Mouse (Mus musculus) hindbrain, embryonic 14.5 days (tissue): ENCODE data around the gene Tnfrsf21. TPM values are rescaled to one million over a fixed set of nuclear protein-coding genes. Genes with fewer than 3 reads are reported as not detected.

Experiments used
- ATAC-seq: fragments of 200-750 bp; cut with Nextera tagmentation; 2 replicates; pipeline ENCODE4 v1.8.0; 2017; ENCODE audit warnings: moderate number of reproducible peaks, mild to moderate bottlenecking, moderate TSS enrichment, moderate library complexity; ENCODE audit not compliant: low FRiP score
- DNase-seq: peaks from one replicate; pipeline ENCODE4 v3.0.0-alpha.2; 2015; ENCODE audit warnings: low spot score
- H3K27ac ChIP-seq: fragments of 300-500 bp; sonication (generic); 2 replicates; pipeline ENCODE4 v1.5.1; 2014; ENCODE audit warnings: mild to moderate bottlenecking, moderate library complexity
- H3K27me3 ChIP-seq: fragments of 300-500 bp; sonication (generic); 2 replicates; pipeline ENCODE4 v1.6.1; 2014; ENCODE audit warnings: mild to moderate bottlenecking, low read length, mixed read lengths; ENCODE audit not compliant: control insufficient read depth, insufficient read depth
- H3K36me3 ChIP-seq: fragments of 300-500 bp; sonication (generic); replicated peaks from 2 replicates; pipeline ENCODE4 v1.6.1; 2014; ENCODE audit not compliant: control insufficient read depth, insufficient read depth
- H3K4me1 ChIP-seq: fragments of 300-500 bp; sonication (generic); replicated peaks from 2 replicates; pipeline ENCODE4 v1.6.1; 2014; ENCODE audit warnings: antibody characterized with exemption, low read length, mixed read lengths; ENCODE audit not compliant: control insufficient read depth, insufficient read depth
- H3K4me2 ChIP-seq: fragments of 300-500 bp; sonication (generic); replicated peaks from 2 replicates; pipeline ENCODE4 v1.6.1; 2014; ENCODE audit warnings: mild to moderate bottlenecking, moderate library complexity
- H3K4me3 ChIP-seq: fragments of 300-500 bp; sonication (generic); replicated peaks from 2 replicates; pipeline ENCODE4 v1.5.1; 2014; ENCODE audit warnings: mild to moderate bottlenecking, low read length
- H3K9ac ChIP-seq: fragments of 300-500 bp; sonication (generic); 2 replicates; pipeline ENCODE4 v1.6.1; 2014
- H3K9me3 ChIP-seq: fragments of 300-500 bp; sonication (generic); 2 replicates; pipeline ENCODE4 v1.6.1; 2016; ENCODE audit warnings: low read length; ENCODE audit not compliant: control insufficient read depth
- WGBS: fragments of 180-500 bp; shearing (Covaris S2); extraction: QIAGEN DNeasy Blood & Tissue Kit; methylation state at CpG from one replicate; pipeline ENCODE4 v1.1.7; 2014; 5-methylcytosine and 5-hydroxymethylcytosine counted together
- polyA plus RNA-seq: library from polyadenylated mRNA; unstranded; fragments of >200 nt; fragmentation: Nextera tagmentation; extraction: Ambion mirVana; gene quantifications from 2 replicates; pipeline ENCODE4 v1.2.1, GENCODE M21; 2014

The Tnfrsf21 gene
- polyA plus RNA-seq, 1 experiment from 2014 or later = 80.7 TPM

DNA sequence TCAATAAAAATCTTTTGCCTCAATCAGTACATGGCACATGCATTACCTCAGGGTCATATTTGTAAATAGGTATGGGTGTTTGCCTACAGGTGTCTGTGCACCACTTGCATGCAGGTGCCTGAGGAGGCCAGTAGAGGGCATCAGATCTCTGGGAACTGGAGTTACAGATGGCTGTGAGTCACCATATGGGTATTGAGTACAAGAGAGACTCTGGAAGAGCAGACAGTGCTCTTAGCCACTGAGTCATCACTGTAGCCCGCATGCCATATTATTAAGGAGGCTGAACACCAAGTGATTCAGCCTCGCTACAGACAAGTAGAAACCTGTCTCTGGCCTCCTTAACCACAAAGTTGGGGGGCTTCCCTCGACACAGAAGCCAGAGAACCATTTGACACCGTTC lies 26.4 kb upstream of the Tnfrsf21 start:
- DNase-seq (no peak), ATAC-seq (0 out of 2 replicates have a peak, but pooled peaks have one; percentile 43)
- no peak overlapping the region for H3K4me2 ChIP-seq
- 95% methylated on average over 4 of the region's 4 CpGs for WGBS
- H3K4me1 ChIP-seq = no peaks in the 10 kb centered on the region
- no peaks in the 10 kb centered on the region for H3K27me3 ChIP-seq
- H3K4me3 ChIP-seq = no peak overlapping the region
- no peaks in the 10 kb centered on the region for H3K36me3 ChIP-seq
- no peak overlapping the region for H3K9ac ChIP-seq
- no peak overlapping the region for H3K27ac ChIP-seq
- H3K9me3 ChIP-seq = no peaks in the 10 kb centered on the region

DNA sequence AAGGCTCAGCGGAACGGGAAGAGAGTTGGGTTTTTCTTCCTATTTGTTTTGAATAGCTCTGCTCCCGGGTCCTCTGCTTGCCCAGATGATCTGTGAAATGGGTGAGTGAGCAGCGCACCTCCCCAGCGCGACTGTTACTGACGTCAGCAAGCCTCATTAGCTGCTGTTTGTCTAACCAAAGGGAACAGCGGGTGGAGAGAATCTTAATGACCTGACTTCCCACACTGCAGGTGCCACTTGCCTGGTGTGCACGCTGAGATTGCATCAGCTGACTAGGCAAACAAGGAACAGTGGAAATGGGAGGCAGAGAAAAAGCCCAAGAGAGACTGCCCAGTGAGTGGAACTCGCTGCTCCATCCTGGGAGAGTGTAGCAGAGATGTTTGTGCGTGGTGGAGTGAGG lies 25.2 kb upstream of the Tnfrsf21 start:
- no peaks in the 10 kb centered on the region for H3K9me3 ChIP-seq
- H3K36me3 ChIP-seq = no peaks in the 10 kb centered on the region
- no peak overlapping the region for H3K4me3 ChIP-seq
- 58% methylated on average over 11 of the region's 11 CpGs for WGBS
- no peaks in the 10 kb centered on the region for H3K27me3 ChIP-seq
- no peak overlapping the region for H3K4me2 ChIP-seq
- H3K27ac ChIP-seq = no peak overlapping the region
- no peak for DNase-seq
- H3K9ac ChIP-seq = no peak overlapping the region
- ATAC-seq = no peak
- H3K4me1 ChIP-seq = no peaks in the 10 kb centered on the region

DNA sequence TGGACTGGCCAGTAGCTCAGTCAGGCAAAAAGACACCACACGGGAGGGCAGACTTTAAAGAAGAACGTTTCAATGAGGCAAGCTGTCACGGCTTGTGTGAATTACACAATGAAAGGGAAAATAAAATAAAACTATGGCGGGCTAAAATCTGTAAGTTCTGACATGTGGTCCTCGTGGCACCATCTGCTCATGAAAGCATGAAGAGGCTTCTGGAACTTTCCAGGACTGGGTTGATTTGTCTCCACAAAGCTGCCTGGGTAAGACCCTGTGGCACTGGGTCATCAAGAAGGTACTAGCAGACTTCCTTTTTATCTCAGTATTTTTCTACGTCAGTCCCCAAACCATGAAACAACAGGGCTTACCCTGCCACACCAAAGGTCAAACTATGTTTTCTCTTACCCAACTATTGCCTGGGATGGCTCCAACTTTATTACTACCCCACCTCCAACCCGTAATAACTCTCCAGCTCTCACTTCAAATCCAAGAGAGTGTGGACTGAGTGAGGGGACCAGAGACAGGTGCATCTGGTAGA lies 16.8 kb upstream of the Tnfrsf21 start:
- no peaks in the 10 kb centered on the region for H3K27me3 ChIP-seq
- no peak overlapping the region for H3K4me2 ChIP-seq
- WGBS = 81% methylated on average over 7 of the region's 7 CpGs
- no peak overlapping the region for H3K27ac ChIP-seq
- no peak overlapping the region for H3K4me3 ChIP-seq
- no peaks in the 10 kb centered on the region for H3K9me3 ChIP-seq
- DNase-seq (no peak), ATAC-seq (no peak)
- no peaks in the 10 kb centered on the region for H3K36me3 ChIP-seq
- no peaks in the 10 kb centered on the region for H3K4me1 ChIP-seq
- no peak overlapping the region for H3K9ac ChIP-seq

DNA sequence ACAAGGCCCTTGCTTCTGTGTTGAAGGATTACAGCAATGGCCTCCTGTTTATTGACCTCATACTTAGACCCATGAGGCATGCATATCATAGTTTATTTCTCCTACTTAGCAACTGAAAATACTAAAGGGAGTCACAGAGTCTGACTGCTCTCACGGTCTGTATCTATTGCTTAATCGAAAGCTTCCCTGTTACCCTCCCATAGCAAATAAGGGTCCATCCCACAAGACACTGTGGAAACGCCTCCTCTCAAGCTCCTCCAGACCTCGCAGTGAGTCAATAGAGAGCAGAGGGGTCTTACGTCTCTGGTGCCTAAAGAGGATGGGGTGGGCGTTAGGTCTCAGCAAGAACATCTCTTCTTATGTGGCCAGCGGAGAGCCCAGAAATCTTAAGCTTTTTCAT lies 15.8 kb upstream of the Tnfrsf21 start:
- H3K4me3 ChIP-seq = no peak overlapping the region
- H3K27me3 ChIP-seq = no peaks in the 10 kb centered on the region
- no peak overlapping the region for H3K27ac ChIP-seq
- no peak for ATAC-seq
- H3K4me2 ChIP-seq = no peak overlapping the region
- no peak for DNase-seq
- no peaks in the 10 kb centered on the region for H3K4me1 ChIP-seq
- no peak overlapping the region for H3K9ac ChIP-seq
- H3K9me3 ChIP-seq = no peaks in the 10 kb centered on the region
- 93% methylated on average over 7 of the region's 7 CpGs for WGBS
- no peaks in the 10 kb centered on the region for H3K36me3 ChIP-seq

DNA sequence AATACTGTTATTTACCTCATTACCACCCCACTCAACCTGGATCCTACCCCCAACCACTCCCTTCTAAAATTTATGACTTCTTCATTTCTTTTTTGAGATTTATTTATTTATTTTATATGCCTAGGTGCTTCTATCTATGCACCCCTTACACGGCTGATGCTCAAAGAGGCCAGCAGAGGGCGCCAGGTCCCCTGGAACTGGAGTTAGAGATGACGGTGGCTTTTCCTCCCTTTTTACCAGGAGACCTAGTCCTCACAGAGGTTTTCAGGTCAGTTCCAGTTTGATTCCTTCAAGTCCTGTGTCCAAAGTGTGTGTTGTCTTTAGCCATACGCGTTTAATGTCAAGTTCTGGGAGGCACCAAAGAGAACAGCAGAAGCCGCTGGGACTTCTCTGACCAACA lies 3.6 kb upstream of the Tnfrsf21 start:
- Histone ChIP-seq H3K27ac (no peak overlapping the region), H3K4me3 (no peak overlapping the region), H3K9me3 (no peaks in the 10 kb centered on the region), H3K4me2 (no peak overlapping the region), H3K36me3 (no peaks in the 10 kb centered on the region), H3K27me3 (0 out of 2 replicates have a peak, but pooled peaks cover 3% of the 10 kb centered on the region), H3K4me1 (0 out of 2 replicates have a peak, but pooled peaks cover 5% of the 10 kb centered on the region), H3K9ac (no peak overlapping the region)
- ATAC-seq = no peak
- DNase-seq = peak; percentile 81
- WGBS = 20% methylated on average over 6 of the region's 6 CpGs

DNA sequence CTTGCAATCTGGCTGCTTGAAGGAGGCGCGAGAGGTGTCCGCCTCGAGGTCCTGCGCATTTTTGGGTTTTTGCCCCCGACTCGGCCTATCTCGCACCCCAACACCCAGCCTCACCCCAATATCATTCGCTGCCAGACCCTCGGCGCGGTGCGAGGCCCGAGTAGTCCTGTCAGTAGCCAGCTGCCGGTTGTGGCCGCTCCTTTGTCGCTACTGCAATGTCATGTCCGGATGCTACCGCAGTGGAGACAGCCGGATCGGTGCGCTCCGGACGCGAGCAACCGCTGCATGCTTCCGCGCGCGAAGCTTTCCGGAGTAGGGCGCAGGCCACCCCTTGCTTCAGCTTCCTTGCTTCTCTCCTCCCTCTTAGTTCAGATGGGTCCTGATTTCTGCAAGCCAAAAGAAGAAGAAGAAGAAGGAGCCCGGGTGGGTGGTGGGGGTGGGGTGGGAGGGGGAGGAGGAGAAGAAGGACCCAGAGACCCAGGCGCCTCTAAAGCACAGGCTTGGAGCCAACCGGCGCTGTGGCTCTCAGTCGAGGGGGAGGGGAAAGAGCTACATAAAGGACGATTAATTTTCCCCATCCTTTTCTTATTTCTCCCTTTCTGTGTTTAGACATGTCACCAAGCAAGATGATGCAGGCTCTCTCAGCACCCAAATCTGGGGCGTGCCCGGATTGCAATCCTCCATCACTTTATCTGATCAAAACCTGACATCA lies 1.1 kb downstream of the Tnfrsf21 start:
- Histone ChIP-seq H3K4me1 (peaks cover 14% of the 10 kb centered on the region), H3K27me3 (0 out of 2 replicates have a peak, but pooled peaks cover 3% of the 10 kb centered on the region), H3K4me3 (peak overlapping the region; percentile 96), H3K9ac (peak overlapping the region; percentile 99), H3K4me2 (peak overlapping the region; percentile 71), H3K36me3 (peaks cover 21% of the 10 kb centered on the region), H3K27ac (peak overlapping the region; percentile 98), H3K9me3 (no peaks in the 10 kb centered on the region)
- WGBS = 1% methylated on average over 40 of the region's 40 CpGs
- DNase-seq (peak; percentile 66), ATAC-seq (peak; percentile 64)

DNA sequence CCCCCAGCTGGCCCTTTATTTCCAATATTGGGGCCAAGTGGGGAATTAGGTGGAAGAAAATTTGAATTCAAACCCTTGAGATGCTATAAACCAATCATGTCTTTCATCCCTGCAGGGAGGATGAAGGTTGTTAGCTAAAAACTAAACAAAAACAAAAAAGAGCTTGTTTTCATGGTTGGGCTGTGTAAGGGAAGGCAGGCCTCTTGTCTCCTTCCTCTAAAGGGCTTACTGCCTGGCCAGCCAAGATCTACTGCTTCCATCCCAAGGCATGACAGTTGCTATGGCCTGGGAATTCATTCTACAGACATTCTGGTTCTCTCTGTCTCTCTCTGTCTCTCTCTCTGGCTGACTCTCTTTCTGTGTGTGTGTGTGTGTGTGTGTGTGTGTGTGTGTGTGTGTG lies 1.7 kb downstream of the Tnfrsf21 start:
- H3K9me3 ChIP-seq = no peaks in the 10 kb centered on the region
- H3K36me3 ChIP-seq = peaks cover 27% of the 10 kb centered on the region
- H3K9ac ChIP-seq = peak overlapping the region; percentile 99
- peak overlapping the region; percentile 71 for H3K4me2 ChIP-seq
- H3K4me3 ChIP-seq = peak overlapping the region; percentile 96
- H3K27me3 ChIP-seq = 0 out of 2 replicates have a peak, but pooled peaks cover 3% of the 10 kb centered on the region
- DNase-seq = peak; percentile 50
- peak overlapping the region; percentile 98 for H3K27ac ChIP-seq
- no peak for ATAC-seq
- H3K4me1 ChIP-seq = peaks cover 14% of the 10 kb centered on the region

DNA sequence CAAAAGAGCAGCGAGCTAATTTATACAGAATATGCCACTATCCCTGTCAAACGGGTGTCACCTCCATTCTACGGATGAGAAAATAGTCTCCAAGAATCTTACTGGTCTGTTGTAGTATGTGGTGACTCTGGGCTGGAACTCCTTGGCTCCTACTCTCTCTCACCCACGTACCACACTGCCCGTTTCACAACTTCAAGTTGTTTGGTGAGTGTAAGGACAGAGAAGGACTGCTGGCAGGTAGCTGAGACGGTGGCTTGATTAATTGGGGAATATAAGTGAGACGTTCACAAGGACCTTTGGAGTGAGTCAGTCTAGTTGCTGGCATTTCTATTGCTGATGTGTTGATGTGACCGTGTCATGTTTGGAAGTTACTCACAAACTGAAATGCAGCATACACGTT lies 3.3 kb downstream of the Tnfrsf21 start:
- Histone ChIP-seq H3K4me3 (no peak overlapping the region), H3K4me2 (no peak overlapping the region), H3K27me3 (0 out of 2 replicates have a peak, but pooled peaks cover 2% of the 10 kb centered on the region), H3K9me3 (no peaks in the 10 kb centered on the region), H3K27ac (no peak overlapping the region), H3K4me1 (peaks cover 14% of the 10 kb centered on the region), H3K36me3 (peaks cover 27% of the 10 kb centered on the region), H3K9ac (no peak overlapping the region)
- 92% methylated on average over 9 of the region's 9 CpGs for WGBS
- ATAC-seq (no peak), DNase-seq (no peak)

DNA sequence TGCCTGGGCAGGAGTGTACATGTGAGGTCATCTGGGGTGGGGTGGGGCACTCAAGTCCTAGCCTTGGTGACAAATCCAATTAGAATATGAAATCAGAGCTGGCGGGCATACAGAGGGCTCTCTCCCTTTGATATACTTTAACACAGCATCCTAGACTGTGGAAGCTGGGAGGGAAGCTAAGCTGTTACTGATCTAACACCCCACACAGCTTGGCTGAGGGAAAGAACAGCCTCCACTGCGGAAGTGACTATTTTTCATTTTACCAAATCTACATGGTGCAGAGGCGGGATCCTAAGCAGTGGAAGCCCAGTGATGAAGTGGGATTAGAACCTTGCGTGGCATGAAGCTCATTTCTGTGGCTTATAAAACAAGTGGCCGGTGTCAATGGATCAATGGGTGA lies 4.7 kb downstream of the Tnfrsf21 start:
- Histone ChIP-seq H3K4me3 (no peak overlapping the region), H3K9me3 (no peaks in the 10 kb centered on the region), H3K9ac (no peak overlapping the region), H3K4me1 (peaks cover 11% of the 10 kb centered on the region), H3K27me3 (no peaks in the 10 kb centered on the region), H3K36me3 (peaks cover 27% of the 10 kb centered on the region), H3K4me2 (no peak overlapping the region), H3K27ac (no peak overlapping the region)
- 95% methylated on average over 5 of the region's 5 CpGs for WGBS
- no peak for DNase-seq
- ATAC-seq = no peak
